Mouse (Mus musculus) lung, postnatal 0 days (tissue): ENCODE results near the gene Trit1.

ENCODE experiments used
- CTCF ChIP-seq: IDR thresholded peaks from 2 replicates; pipeline ENCODE4 v1.5.1; 2016; ENCODE audit warnings: antibody characterized with exemption, mild to moderate bottlenecking
- EP300 ChIP-seq: IDR thresholded peaks from 2 replicates; pipeline ENCODE4 v1.6.1; 2016; ENCODE audit warnings: antibody characterized with exemption, mild to moderate bottlenecking, control low read depth

GRCm38 (mm10) chr4:122971646-122972045 lies 44.8 kb upstream of the Trit1 start:
- no peak for TF ChIP-seq CTCF
- no peak for TF ChIP-seq EP300
